Mouse (Mus musculus) ES-Bruce4 (cell line): ENCODE results near the gene Prickle2. TPM values are rescaled to one million over a fixed set of nuclear protein-coding genes. Genes with fewer than 3 reads are reported as not detected.

Source experiments
- H3K27ac ChIP-seq: 2 replicates; pipeline ENCODE4 v1.5.1; 2012; ENCODE audit warnings: low read length, inconsistent platforms; ENCODE audit not compliant: insufficient read depth
- H3K27me3 ChIP-seq: 2 replicates; pipeline ENCODE4 v1.6.1; 2012; ENCODE audit warnings: mild to moderate bottlenecking, low read length, inconsistent platforms; ENCODE audit not compliant: control insufficient read depth, poor library complexity, insufficient read depth, severe bottlenecking
- H3K36me3 ChIP-seq: 2 replicates; pipeline ENCODE4 v1.6.1; 2012; ENCODE audit warnings: inconsistent platforms, mild to moderate bottlenecking, low read length, moderate library complexity; ENCODE audit not compliant: control insufficient read depth, poor library complexity, insufficient read depth, severe bottlenecking
- H3K4me1 ChIP-seq: one replicate; pipeline ENCODE4 v1.8.1; 2011; ENCODE audit warnings: low read length; ENCODE audit not compliant: control insufficient read depth, insufficient read depth
- H3K4me3 ChIP-seq: 2 replicates; pipeline ENCODE4 v1.5.1; 2011; ENCODE audit warnings: low read depth, mild to moderate bottlenecking, low read length
- H3K9ac ChIP-seq: 2 replicates; pipeline ENCODE4 v1.6.1; 2012; ENCODE audit warnings: low read depth, mild to moderate bottlenecking, inconsistent platforms; ENCODE audit not compliant: poor library complexity, severe bottlenecking
- H3K9me3 ChIP-seq: replicated peaks from 2 replicates; pipeline ENCODE4 v1.6.1; 2012; ENCODE audit warnings: mild to moderate bottlenecking, low read length, inconsistent platforms; ENCODE audit not compliant: control insufficient read depth, poor library complexity, insufficient read depth, severe bottlenecking
- CTCF ChIP-seq: IDR thresholded peaks from one replicate; pipeline ENCODE4 v1.8.1; 2011; ENCODE audit warnings: low read depth, low read length
- EP300 ChIP-seq: IDR thresholded peaks from 2 replicates; pipeline ENCODE4 v1.6.1; 2011; ENCODE audit warnings: low read depth, low read length; ENCODE audit not compliant: insufficient read depth
- POLR2A ChIP-seq: IDR thresholded peaks from one replicate; pipeline ENCODE4 v1.8.1; 2011; ENCODE audit warnings: low read length; ENCODE audit not compliant: insufficient read depth
- polyA plus RNA-seq: library from polyadenylated mRNA; stranded (reverse); fragments of >200 nt; gene quantifications from 2 replicates; pipeline ENCODE4 v1.2.4, GENCODE M21; 2011; ENCODE audit warnings: low read depth; ENCODE audit not compliant: missing spikeins, insufficient read depth, insufficient read length

The Prickle2 gene
- polyA plus RNA-seq, 1 experiment, result 3.3 TPM

DNA sequence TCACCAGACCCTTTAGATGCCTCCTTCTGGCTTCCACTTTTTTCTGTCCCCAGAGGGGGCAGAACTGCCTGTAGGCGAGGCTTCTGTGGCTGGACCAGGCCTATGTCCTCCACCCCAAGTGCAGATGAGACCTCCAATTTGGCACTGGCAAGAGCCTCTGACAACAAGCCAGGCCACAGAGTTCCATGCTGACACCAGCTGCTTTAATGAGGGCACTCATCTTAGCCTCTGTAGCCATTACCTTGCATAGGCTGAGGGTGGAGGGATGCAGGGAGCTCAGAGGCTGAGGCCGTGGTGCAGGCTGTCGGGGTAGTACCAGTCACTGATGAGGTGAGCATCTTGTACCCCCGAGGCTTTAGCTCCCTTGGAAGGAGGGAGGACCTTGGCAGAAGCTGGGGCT is 208.7 kb downstream of the Prickle2 start:
- H3K4me1 ChIP-seq, result peaks cover 8% of the 10 kb centered on the region
- no peaks in the 10 kb centered on the region for H3K9me3 ChIP-seq
- H3K27ac ChIP-seq, result no peak overlapping the region
- H3K4me3 ChIP-seq, result no peak overlapping the region
- TF ChIP-seq EP300 (no peak), CTCF (no peak), POLR2A (no peak)
- H3K36me3 ChIP-seq, result no peaks in the 10 kb centered on the region
- H3K27me3 ChIP-seq, result no peaks in the 10 kb centered on the region
- no peak overlapping the region for H3K9ac ChIP-seq

DNA sequence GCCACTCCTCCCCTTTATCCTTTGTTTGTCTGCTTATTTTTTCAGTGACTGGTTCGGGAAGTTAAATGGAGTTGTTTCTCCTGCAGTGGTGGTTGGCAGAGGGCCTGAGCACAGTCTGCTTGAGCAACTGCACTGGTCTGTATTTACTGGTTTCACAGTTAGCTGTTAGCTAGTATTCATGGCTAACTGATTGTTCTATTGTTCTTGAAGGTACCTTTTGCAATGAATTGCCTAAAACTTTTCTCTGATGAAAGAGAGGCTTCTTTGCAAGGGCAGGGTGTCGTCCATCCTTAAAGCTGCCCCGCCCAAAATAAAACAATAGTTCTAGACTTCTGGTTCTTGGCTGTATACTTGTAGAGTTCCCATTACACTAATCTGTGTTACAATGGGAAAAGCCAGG is 210.5 kb downstream of the Prickle2 start:
- TF ChIP-seq CTCF (no peak), EP300 (peak; percentile 65; the same call in 1 of the 2 replicates)
- Histone ChIP-seq H3K4me3 (no peak overlapping the region), H3K9ac (no peak overlapping the region), H3K9me3 (no peaks in the 10 kb centered on the region), H3K27ac (peak overlapping the region; percentile 85), H3K27me3 (no peaks in the 10 kb centered on the region), H3K36me3 (no peaks in the 10 kb centered on the region), H3K4me1 (peaks cover 8% of the 10 kb centered on the region)

DNA sequence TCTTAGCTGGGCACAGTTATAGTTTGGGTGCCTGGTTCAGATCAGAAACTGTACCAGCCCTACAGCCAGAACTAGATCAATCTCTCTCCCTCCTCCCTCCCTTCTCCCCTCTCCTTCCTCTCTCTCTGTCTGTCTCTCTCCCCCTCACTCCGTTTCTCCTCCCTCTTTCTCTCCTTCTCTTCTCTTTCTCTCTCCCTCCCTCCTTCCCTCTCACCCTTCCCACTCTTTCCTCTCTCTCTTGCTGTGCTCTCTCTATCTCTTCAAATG is 224.3 kb downstream of the Prickle2 start:
- Histone ChIP-seq H3K27ac (no peak overlapping the region), H3K9me3 (no peaks in the 10 kb centered on the region), H3K9ac (no peak overlapping the region), H3K4me1 (no peaks in the 10 kb centered on the region), H3K36me3 (no peaks in the 10 kb centered on the region), H3K27me3 (no peaks in the 10 kb centered on the region), H3K4me3 (no peak overlapping the region)
- TF ChIP-seq EP300, result no peak
- TF ChIP-seq CTCF, result no peak
- no peak for TF ChIP-seq POLR2A

DNA sequence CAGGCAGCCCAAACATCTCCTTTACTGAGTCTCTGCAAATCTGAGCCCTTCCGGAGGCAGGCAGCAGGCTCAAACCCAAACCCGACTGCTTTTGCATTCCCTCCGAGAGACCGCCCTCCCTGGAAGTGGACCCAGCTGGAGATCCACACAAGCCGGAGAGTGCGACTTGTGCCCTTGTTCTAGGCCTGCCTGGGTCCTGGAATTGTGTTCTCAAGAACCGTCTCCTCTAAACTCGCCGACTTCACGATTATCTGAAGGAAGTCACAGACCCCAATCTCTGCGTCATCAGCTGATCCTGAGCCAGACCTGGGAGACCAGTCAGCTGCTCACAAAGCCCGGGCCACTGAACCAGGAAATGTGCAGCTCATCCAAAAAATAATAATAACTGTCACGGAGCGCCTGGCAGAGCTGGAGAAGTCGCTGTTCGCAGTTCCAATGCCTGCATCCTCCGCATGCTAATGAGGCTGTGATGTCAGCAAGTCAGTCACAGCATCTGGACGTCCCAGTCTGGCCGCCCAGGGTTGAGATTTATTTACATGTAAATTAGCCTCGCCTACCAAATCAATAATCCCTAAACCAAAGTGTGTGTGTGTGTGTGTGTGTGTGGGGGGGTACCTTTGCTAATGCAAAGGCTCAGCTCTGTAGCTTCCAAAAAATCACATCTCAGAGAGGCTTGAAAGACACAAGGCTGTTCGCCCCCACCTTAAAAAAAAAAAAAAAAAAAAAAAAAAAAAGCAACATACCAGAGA is 224.8 kb downstream of the Prickle2 start:
- TF ChIP-seq CTCF (no peak), EP300 (no peak), POLR2A (no peak)
- Histone ChIP-seq H3K4me3 (peak overlapping the region; percentile 68), H3K27ac (no peak overlapping the region), H3K9ac (peak overlapping the region; percentile 11; the same call in 1 of the 2 replicates), H3K4me1 (no peaks in the 10 kb centered on the region), H3K27me3 (no peaks in the 10 kb centered on the region), H3K36me3 (no peaks in the 10 kb centered on the region), H3K9me3 (no peaks in the 10 kb centered on the region)

DNA sequence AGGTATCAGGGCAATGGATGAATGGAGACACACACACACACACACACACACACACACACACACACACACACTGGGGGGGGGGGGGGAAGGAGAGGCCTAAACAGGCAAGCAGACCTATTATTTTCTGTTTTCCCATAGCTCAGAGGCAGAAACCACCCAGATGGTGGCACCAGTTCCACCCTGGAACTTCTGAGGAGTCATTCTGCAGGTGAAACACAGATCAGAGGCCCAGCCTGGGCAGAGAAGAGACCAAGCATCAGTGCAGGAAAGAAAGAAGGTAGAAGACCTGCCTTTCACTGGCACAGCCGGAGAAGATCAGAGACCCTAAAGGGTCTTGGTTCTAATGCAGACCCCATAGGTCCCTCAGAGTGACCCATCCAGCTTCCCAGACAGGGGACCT is 227.3 kb downstream of the Prickle2 start:
- H3K36me3 ChIP-seq, result no peaks in the 10 kb centered on the region
- no peak overlapping the region for H3K4me3 ChIP-seq
- H3K9me3 ChIP-seq, result no peaks in the 10 kb centered on the region
- H3K4me1 ChIP-seq, result no peaks in the 10 kb centered on the region
- no peak for TF ChIP-seq POLR2A
- no peak for TF ChIP-seq EP300
- no peak for TF ChIP-seq CTCF
- H3K27me3 ChIP-seq, result no peaks in the 10 kb centered on the region
- no peak overlapping the region for H3K9ac ChIP-seq
- no peak overlapping the region for H3K27ac ChIP-seq

GRCm38 (mm10) chr6:92477621-92478020 is 228.3 kb downstream of the Prickle2 start:
- H3K9ac ChIP-seq, result no peak overlapping the region
- no peaks in the 10 kb centered on the region for H3K36me3 ChIP-seq
- H3K4me1 ChIP-seq, result no peaks in the 10 kb centered on the region
- no peak overlapping the region for H3K4me3 ChIP-seq
- no peaks in the 10 kb centered on the region for H3K9me3 ChIP-seq
- H3K27ac ChIP-seq, result no peak overlapping the region
- TF ChIP-seq EP300, result no peak
- no peak for TF ChIP-seq CTCF
- no peak for TF ChIP-seq POLR2A
- H3K27me3 ChIP-seq, result no peaks in the 10 kb centered on the region
